Mouse (Mus musculus) brain, embryonic 18.5 days (tissue): Measurements from ENCODE around the gene Slc25a12.

ENCODE experiments used
- DNase-seq: peaks from one replicate; pipeline ENCODE4 v3.0.0-alpha.2; 2012; ENCODE audit warnings: low read depth, low spot score

The Slc25a12 gene

GRCm38 (mm10) chr2:71250841-71251240 lies 116.7 kb downstream of the Slc25a12 start:
- no peak for DNase-seq

GRCm38 (mm10) chr2:71248071-71248470 lies 119.5 kb downstream of the Slc25a12 start:
- no peak for DNase-seq

- no peak for DNase-seq
Measured at GRCm38 (mm10) chr2:71246096-71246495, 121.5 kb downstream of the Slc25a12 start.

DNA sequence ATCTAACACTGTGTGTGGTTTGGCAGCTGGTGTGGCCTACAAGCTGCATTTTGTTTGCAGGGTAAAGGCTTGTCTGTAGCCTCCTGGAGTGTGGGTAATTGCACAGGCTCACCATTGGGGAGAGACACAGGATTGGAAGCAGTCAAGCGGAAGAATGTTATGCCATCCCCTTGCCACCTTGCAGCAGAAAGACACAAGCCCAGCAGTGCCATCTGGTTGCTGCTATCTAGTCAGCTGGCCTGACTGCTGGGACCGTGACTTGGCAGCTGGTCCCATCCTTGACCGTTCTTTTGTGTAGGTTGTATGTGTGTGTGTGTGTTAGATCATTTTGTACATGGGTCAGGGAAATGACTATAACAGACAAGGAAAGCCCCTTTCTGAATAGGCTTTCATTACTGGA lies 122.1 kb downstream of the Slc25a12 start:
- DNase-seq, result peak; percentile 50

DNA sequence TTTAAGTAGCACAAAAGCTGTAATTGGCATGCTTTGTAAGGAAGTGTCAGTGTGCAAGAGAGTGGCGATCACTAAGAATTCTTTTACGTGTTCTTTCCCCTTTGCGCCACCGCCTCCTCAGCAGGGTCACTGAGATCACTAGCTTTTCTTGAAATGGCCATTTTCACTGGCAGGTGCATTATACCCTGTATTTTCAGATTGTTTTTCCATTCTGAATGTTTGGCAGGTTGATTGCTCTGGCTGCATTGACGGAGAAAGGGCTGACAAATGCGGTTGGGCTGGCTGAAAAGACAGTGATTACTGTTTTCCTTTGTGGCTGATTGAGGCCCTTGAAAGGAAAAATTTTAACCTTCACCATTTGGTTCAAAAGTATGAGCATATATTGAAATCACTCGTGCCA lies 122.7 kb downstream of the Slc25a12 start:
- DNase-seq, result no peak

GRCm38 (mm10) chr2:71243058-71243672 lies 124.4 kb downstream of the Slc25a12 start:
- no peak for DNase-seq

DNA sequence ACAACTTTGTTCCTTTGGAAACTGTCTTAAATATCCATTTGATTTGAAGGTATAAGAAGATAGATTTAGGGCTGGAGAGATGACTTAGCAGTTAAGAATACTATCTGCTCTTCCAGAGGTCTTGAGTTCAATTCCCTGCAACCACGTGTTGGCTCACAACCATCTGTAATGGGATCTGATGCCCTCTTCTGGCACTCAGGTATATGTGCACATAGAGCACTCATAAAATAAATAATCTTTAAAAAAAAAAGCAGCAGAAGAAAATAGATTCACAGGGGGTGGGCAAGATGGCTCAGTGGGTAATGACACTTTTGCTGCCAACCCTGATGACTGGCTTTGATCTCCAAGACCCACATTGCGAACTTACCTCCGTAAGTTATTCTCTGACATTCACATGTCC lies 125.4 kb downstream of the Slc25a12 start:
- no peak for DNase-seq

DNA sequence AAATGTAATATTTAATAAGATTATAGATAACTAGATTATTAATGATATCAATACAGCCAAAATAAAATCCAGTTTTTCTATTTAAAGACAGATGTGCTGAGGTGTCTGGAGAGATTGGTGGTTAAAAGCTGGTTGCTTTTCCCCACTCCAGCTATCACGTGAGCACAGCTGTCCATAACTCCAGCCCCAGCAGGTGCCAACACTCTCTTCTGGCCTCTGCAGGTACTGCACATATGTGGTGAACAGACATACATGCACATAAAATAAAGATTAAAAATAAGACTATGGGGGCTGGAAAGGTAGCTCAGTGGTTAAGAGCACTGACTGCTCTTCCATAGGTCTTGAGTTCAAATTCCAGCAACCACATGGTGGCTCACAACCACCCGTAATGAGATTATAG lies 126.0 kb downstream of the Slc25a12 start:
- DNase-seq, result no peak

GRCm38 (mm10) chr2:71236009-71236408 lies 131.5 kb downstream of the Slc25a12 start:
- DNase-seq, result no peak

GRCm38 (mm10) chr2:71235420-71235819 lies 132.1 kb downstream of the Slc25a12 start:
- no peak for DNase-seq

DNA sequence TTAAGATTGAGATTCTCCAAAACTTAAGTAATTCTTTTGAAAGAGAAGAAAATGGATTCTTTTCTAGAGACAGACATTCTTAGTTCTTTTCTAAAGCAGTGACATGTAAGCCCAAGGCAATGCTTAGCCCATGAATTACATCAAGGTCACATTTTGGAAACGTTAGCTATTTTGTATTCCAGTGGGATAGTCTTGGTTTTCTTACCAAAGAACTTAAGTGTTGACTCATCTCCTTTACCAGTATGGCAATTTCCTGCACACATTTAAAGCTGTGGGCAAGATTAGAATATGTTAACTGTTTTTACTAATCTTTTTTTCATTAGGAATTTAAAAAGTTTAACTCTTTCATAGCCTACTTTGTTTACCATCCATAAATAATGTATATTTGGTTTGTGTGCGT lies 134.6 kb downstream of the Slc25a12 start:
- no peak for DNase-seq

GRCm38 (mm10) chr2:71231951-71232350 lies 135.6 kb downstream of the Slc25a12 start:
- DNase-seq, result no peak

DNA sequence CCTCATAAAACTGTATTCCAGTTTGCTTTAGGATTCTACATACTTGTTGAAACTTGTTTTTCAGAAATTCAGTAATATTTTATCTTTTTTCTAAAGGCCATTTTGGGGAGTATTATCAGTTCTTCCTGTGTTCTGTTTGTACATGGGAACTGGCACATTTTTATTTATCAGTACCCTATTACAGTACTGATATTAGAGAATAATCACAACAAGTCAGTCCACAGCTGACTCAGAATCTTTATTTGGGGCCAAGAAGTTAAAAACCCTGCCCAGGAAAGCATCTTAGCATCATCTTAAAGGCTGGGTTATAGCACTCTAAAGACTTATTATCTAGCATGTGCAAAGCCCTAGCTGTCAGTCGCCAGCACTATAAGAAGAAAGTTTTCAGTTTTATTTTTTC lies 137.9 kb downstream of the Slc25a12 start:
- DNase-seq, result no peak

- no peak for DNase-seq
Measured at GRCm38 (mm10) chr2:71227398-71227797, 140.2 kb downstream of the Slc25a12 start.
